Mouse (Mus musculus) spleen, adult 12 weeks (tissue): ENCODE results near the gene Sparc.
"Not testable (repeated sequence)": the region's sequence is repeated elsewhere in the genome, so short reads cannot be mapped to it uniquely, and the experiment has no call there.

Experiments used
- DNase-seq: peaks from one replicate; pipeline ENCODE4 v3.0.0; 2022; ENCODE audit warnings: low spot score

Sparc gene

GRCm38 (mm10) chr11:55436089-55436488 lies 13.1 kb upstream of the Sparc start:
- DNase-seq, result no peak

GRCm38 (mm10) chr11:55432981-55433380 lies 10.0 kb upstream of the Sparc start:
- DNase-seq, result no peak

- no peak for DNase-seq
Measured at GRCm38 (mm10) chr11:55429973-55430372, 7.0 kb upstream of the Sparc start.

GRCm38 (mm10) chr11:55428186-55429012 lies 5.4 kb upstream of the Sparc start:
- DNase-seq, result no peak

- DNase-seq, result no peak
Measured at GRCm38 (mm10) chr11:55424746-55425360, 1.9 kb upstream of the Sparc start.

GRCm38 (mm10) chr11:55423756-55424155 lies 773 bp upstream of the Sparc start:
- DNase-seq, result no peak

- DNase-seq, result no peak
Measured at GRCm38 (mm10) chr11:55419678-55420307, 3.2 kb downstream of the Sparc start.

- no peak for DNase-seq
Measured at GRCm38 (mm10) chr11:55419296-55419677, 3.7 kb downstream of the Sparc start.

- no peak for DNase-seq
Measured at GRCm38 (mm10) chr11:55418704-55419061, 4.3 kb downstream of the Sparc start.

- no peak for DNase-seq
Measured at GRCm38 (mm10) chr11:55417898-55418703, 4.9 kb downstream of the Sparc start.

- no peak for DNase-seq
Measured at GRCm38 (mm10) chr11:55416609-55417265, 6.2 kb downstream of the Sparc start.

GRCm38 (mm10) chr11:55415731-55416130 lies 7.3 kb downstream of the Sparc start:
- not testable (repeated sequence) for DNase-seq

GRCm38 (mm10) chr11:55415036-55415704 lies 7.8 kb downstream of the Sparc start:
- DNase-seq, result no peak

GRCm38 (mm10) chr11:55414314-55414713 lies 8.7 kb downstream of the Sparc start:
- no peak for DNase-seq

GRCm38 (mm10) chr11:55413416-55413796 lies 9.6 kb downstream of the Sparc start:
- DNase-seq, result no peak

- DNase-seq, result no peak
Measured at GRCm38 (mm10) chr11:55412680-55413415, 10.1 kb downstream of the Sparc start.

- DNase-seq, result no peak
Measured at GRCm38 (mm10) chr11:55412034-55412433, 10.9 kb downstream of the Sparc start.

- DNase-seq, result no peak
Measured at GRCm38 (mm10) chr11:55410502-55410901, 12.5 kb downstream of the Sparc start.

GRCm38 (mm10) chr11:55410005-55410404 lies 13.0 kb downstream of the Sparc start:
- DNase-seq, result no peak

GRCm38 (mm10) chr11:55407133-55407532 lies 15.8 kb downstream of the Sparc start:
- DNase-seq, result no peak
